Mouse (Mus musculus) cerebellum, postnatal 4 days (tissue): ENCODE measurements around the gene Map3k21.

Source experiments
- DNase-seq, 2 experiments: peaks; one replicate each; pipeline ENCODE4 v3.0.0; 2022; ENCODE audit warnings: low spot score in 2 of 2, mixed read lengths in 1 of 2

The Map3k21 gene

DNA sequence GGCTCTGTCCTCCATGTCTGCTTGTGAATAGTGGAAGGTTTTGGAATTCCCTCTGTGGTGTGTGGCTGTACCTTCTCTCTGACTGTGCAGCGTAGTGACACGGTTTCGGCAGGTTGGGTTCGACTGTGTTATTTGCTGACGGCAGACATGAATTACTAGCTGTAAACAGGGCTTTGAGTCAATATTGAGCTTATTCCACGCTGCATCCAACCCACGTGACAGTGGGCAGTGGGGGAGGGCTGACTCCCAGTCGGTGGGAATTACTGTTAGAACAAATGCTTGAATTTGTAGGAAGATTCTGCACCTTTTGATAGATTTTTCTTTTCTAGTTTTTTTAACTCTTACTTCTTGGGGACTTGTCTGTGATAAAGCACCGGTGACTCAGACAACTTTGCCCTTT lies 4.1 kb downstream of the Map3k21 start:
- no peak for DNase-seq

DNA sequence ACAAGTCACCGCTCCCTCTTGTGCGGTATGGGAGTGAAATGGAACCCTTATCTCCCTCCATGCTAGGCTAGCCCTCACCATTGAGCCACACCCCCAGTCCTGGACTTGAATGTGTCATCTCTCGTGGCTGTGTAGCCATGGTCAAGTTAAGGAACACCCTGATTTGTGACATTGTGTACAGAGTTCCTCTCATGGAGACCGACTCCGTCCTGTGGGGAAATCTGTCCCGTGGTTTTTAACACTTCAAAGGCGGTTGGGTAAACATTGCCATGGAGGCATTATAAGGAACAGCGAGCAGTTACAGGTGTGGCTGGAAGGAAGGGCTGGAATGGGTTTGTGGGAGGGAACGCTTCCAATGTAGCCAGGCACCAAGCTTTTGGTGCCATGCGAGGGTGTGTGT lies 6.8 kb downstream of the Map3k21 start:
- no peak for DNase-seq

DNA sequence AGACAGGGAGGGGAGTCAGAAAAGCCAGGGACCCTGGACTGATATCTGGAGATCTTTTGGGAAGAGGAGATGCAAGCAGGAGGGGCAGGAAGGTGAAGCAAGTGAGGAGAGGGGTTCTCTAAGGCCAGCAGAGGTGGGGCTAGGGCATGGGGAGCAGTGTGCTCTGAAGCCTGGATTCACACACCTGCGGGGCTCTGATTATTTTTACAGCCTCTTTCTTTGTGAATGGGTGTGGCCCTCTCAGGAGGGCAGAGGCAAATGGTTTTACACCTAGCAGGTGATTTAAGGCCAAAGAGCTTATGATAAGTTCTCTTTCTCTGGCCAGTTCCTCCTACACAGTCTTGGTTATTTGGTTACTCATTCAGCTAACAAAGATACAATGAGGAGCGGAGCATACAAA lies 8.5 kb downstream of the Map3k21 start:
- no peak for DNase-seq

- DNase-seq: no peak
These were observed 9.3 kb downstream of the Map3k21 start for GRCm38 (mm10) chr8:125919560-125919959.

DNA sequence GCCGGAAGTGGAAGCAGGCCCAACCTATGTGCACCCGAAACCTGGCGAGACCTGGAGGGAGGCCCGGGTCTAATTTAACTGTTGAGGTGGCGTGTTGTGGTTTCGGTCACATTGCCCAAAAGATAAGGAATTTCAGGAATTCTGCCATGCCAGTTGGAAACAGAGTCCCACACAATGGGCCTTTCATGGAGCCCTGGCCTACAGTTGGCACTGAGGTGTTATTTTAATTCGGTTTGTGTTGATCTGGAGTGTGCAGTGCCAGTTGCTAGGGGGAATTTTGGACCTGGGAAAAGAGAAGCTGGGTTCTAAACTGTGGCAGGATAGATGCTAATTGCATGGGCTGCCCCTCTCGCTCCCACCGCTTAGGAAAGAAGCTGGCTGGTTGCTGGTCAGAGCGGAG lies 10.0 kb downstream of the Map3k21 start:
- no peak for DNase-seq

GRCm38 (mm10) chr8:125920761-125921160 lies 10.5 kb downstream of the Map3k21 start:
- DNase-seq: no peak

DNA sequence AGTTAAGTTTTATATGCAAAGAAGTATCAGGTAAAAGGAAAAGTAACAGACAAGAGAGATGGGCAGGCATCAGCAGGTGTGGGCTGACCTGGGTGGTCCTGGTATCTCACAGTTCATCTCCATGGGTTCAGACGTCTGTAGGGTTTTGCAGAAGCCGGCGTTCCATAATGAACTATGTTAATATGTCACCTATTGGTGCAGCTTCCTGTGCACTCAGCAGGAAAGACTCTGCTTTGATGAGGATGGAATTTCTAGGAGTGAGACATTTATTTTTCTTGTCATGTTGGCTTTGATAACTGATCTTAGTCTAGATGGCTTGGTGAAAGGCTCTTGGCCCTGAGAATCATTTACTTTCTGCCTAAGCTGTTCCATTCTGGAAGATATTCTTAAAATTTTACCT lies 12.1 kb downstream of the Map3k21 start:
- no peak for DNase-seq

DNA sequence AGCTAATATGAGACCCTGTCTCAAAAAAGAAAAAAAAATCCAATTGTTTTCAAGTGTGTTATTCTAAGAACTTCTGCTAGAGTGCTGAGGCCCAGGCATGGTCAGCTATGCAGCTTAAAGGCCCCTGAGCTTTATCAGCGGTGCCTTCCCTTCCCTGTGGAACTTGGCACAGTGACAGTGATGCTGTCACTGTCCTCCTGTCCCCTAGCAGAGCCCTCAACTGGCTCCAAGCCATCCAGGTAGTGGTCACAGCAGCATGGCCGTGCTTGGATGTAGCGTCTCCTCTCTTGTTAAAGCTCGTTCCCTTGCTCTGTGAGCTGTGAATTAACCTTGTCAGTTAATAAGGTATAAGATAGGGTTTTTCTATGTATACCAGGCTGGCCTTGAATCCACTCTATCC lies 16.4 kb downstream of the Map3k21 start:
- no peak for DNase-seq

DNA sequence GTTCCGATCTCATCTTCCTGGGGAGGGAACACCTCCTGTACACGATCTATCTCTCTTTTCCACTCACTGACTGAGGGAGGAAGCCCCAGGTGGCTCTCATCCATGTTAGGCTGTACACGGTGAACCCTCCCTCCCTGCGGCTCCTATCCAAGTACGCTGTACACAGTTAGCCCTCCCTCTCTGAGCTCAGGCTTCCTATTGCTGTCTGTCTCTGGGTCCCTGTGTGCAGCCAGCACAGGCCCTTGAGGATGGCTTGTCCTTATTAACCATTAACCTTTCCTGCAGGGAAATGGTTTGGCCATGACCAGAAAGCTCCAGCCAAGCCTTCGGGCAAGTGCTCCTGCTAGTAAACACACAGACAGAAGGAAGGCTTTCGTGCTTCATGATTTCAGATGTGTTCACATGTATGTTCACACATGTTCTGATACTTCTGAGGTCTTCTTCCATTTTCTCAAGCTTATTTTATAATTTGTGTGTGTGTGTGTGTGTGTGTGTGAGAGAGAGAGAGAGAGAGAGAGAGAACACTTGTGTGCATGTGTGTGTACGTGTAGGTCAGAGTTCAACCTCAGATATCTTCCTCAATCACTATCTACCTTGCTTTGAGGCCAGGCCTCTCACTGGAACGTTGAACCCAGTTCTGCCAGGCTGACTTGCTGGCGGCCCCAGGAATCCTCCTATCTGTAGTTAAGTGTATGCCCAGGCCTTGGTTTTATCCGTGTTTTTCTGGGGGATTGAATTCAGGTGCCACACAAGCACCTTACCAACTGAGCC lies 20.2 kb downstream of the Map3k21 start:
- no peak for DNase-seq

- no peak for DNase-seq
These were observed 21.6 kb downstream of the Map3k21 start for GRCm38 (mm10) chr8:125931822-125932221.

- DNase-seq: peak; percentile 67 to 76
These were observed 25.4 kb downstream of the Map3k21 start for GRCm38 (mm10) chr8:125935649-125936048.

DNA sequence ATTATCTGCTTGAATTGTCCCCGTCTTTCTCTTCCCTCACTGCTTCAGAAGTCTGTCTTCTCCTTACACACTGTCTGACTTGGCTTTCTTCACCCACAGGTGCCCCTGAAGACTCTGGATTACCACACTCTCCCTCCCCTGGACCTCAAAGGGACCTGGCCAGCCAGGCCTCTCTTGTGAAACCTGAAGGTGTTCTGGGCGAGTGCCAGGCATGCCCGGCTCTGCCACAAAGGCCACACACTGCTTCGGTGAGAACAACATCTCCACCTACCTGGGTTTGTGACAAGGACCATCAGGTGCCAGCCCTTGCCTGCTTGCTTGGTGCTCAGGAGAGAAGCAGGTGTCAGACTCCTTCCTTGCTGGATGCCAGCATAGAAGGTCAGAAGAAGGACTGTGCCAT lies 34.3 kb downstream of the Map3k21 start:
- no peak for DNase-seq

- DNase-seq: no peak
These were observed 38.6 kb downstream of the Map3k21 start for GRCm38 (mm10) chr8:125948696-125949308.

DNA sequence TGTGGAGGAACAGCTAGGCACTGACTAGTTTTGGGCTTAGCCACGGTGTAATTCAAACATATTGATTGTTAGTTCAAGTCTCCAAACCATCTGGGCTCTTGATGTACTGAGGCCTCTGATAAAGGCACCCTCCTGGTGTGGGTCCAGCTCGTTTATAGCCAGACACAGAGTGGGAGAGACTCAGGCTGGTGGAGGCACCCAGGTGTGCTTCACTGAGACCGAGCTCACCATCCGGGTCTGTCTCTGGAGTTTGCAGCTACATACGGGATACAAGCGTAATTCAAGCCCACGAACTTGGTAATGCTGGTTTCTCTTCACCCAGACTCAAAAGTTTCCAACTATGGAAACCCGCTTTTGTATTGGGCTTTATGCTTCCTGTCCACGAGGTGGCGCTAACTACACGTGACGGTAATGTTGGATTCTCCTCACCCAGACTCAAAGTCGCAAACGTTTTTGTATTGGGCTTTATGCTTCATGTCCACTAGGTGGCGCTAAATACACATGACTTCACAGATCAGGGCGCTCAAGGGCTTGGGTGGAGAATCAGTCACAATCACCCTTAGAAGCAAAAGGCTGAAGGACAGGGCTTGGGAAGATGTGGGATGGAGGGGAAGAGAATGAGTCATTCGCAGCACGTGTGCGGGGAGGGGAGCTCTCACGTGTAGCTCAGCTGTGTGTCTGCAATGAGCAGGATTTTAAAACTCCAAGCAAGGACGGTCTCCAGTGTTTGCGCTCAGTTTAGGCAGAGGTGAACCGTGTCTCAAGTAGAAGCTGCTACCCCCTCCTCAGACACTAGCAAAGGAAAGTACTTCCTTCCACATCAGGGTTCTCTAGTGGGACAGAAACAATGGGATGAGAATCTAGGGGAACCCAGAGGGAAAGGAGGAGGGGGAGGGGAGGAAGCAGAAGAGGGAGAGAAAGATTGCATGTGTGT lies 40.0 kb downstream of the Map3k21 start:
- DNase-seq: peak; percentile 62 to 82

GRCm38 (mm10) chr8:125955671-125956070 lies 45.4 kb downstream of the Map3k21 start:
- DNase-seq: peak; percentile 54 to 74

DNA sequence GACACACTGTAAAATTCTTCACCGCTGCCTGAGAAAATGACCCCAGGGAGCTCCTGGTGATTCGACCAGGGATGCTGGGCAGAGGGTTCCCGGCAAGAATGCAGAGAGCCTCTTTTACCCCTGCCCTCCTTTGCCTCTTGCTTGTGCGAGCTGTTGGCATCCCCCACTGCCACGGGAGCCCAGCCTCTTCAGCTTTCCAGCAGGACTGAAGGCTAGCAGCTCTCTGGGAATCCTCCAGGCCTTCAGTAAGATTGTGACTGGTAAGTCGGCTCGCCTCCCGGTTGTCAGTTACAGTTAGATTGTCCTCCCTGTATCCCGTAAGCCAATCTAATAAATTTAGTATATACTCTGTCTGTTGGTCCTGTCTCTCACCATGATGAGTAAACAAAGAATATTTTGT lies 46.5 kb downstream of the Map3k21 start:
- DNase-seq: no peak

DNA sequence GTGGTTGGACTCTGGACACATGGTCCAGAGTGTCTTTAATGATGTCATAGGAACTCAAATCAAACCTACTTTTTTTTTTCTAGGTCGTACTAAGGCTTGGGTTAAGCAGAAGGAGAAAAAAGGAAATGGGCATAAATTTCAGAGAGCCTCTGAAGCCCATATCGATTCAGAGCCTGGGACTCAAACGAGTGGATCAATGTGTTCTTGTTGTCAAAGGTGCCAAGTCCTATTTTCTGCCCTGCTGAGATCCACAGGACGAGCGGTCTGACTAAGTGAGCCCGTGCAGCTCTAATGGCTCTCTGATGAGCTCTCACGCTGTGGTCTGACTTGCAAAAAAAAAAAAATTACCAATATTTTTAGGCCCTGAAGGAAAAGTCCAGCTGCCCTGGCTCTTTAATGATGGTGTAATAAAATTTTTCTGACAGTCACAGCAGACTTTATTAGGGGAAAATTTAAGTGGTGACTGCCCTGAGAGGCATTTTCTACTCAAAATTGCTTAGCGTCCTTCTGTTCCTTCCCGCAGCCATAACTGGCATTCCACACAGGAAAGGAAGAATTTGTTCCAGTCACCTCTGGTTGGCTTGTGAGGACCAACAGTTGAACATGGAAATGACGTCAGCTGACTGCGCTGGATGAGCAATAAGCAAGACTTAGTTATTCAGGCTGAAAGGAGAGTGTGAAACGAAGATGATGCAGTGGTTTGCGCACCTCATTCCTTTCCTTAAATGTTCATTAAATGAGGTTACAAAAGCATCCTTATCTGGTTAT lies 47.2 kb downstream of the Map3k21 start:
- no peak for DNase-seq

DNA sequence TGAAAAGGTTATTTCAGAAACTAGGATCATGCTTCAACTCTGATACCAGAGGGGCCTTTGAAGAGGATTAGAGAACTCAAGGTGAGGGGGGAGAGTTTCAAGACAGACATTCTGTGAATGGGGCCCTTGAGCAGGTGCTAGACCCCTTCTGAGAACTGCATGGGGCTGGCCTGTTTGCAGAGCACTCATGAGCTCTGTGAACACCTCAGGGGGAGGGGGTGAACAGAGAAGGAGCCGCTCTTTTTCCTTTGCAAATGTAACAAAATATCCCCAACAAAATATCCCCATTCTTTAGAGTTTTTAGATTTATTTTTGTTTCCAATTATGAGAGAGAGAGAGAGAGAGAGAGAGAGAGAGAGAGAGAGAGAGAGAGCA lies 47.7 kb downstream of the Map3k21 start:
- DNase-seq: no peak

DNA sequence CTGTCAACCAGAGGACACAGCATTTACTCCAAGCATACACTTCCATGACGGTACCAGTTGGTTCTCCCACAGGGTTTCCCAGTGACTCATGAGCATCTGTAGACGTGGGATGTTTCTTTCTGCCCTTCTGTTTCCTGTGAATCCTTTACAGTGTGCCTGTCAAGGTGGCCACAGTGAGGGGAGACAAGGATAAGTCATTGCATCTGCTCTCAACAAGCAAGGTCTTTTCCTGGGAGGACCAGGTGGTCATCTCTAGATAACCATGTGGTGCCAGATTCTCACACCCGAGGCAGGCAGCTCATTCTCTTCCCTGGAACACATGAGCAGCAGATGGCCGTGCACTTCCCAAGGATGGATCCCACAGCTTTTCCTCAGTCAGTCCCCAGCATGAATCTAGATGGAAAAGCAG lies 49.1 kb downstream of the Map3k21 start:
- DNase-seq: peak in 1 of 2 experiments; percentile 47

DNA sequence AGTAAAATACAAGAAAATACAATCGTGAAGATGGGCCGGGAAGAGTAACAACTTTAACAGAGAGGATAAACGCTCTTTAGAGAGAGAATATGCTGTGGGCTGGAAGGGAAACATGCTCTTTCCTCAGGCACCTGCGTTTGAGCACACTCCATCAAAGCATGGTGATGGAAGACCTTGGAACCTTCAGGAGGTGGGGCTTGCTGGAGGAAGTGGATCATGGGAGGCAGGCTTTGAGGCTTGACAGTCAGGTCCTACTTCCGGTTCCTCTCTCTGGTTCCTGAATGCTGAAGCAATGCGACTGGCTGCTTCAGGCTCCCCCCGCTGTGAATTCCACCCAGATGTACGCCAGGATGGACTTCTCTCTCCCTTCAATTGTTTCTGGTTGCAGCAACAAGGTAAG lies 49.8 kb downstream of the Map3k21 start:
- no peak for DNase-seq

DNA sequence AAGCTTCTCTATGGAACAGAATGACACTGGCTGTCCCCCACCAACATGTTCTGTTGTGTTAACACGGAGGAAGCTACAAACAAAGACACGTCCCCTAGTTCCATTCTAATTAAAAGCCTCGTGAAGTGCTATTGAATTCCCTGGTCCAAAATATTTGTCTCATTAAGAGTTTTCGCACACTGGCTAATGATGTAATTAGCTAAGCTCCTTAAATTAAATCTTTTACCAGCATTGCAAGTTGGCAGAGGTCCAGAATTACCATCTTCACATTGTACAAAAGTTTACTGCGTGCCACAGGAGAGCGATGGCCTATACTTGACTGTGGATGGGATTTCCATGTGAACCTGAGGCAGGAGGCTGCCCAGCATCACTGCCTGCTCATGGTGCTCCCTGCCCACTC lies 51.5 kb downstream of the Map3k21 start:
- no peak for DNase-seq

DNA sequence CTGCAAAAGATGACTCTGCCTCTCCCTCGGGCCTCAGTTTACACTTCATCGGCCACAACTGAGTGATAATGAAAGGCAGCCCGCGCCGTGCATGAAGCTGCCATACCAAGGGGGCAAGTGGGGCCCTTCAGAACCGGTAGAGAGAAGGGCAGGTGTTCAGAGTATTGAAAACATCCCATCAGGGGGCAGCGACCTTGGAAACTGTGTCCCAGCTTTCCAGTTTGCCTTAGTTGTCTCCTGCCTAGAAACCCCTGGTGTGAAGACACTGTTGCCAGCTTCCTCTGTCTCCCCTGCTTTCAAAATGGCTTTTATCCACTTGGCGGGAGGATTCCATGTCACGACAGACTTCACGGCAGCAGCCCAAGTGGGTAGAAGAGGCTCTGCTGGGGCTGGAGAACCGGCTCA lies 53.6 kb downstream of the Map3k21 start:
- DNase-seq: peak in 1 of 2 experiments; percentile 40
